Mouse (Mus musculus): Measurements from ENCODE around the gene Mylpf.

DNA sequence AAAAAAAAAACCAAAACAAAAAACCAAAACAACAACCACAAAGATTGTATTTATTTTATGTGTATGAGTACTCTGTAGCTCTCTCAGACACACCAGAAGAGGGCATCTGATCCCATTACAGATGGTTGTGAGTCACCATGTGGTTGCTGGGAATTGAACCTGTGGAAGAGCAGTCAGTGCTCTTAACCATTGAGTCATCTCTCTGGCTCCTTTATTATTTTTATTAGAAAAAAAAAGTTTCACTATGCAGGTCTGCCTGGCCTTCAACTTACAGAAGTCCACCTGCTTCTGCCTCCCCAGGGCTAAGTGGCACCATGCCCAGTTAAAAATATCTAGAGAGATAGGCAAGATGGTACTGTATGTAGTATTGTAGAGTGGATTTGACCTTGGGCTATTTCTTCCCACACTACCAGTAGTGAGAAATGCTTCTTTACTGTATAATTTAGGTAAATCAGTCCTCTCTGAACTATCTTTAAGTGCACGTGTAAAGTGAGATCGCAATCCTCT is 34.7 kb downstream of the Mylpf start:
- TF ChIP-seq CTCF (IDR thresholded peaks at IDR 0.05; ENCODE audit: insufficient read depth, low read depth, low read length) (no peak), POLR2A (IDR thresholded peaks at IDR 0.05; ENCODE audit: insufficient read depth, low read depth, low read length) (no peak)
